Mouse (Mus musculus) erythroblast, embryonic 14.5 days (primary cell): ENCODE results near the gene Ankrd65. TPM values are rescaled to one million over a fixed set of nuclear protein-coding genes. Genes with fewer than 3 reads are reported as not detected.

ENCODE experiments used
- H3K27me3 ChIP-seq: 2 replicates; pipeline ENCODE4 v1.6.1; 2012; ENCODE audit warnings: inconsistent platforms; ENCODE audit not compliant: control insufficient read depth
- H3K36me3 ChIP-seq: 2 replicates; pipeline ENCODE4 v1.6.1; 2012; ENCODE audit warnings: mild to moderate bottlenecking, inconsistent platforms; ENCODE audit not compliant: control insufficient read depth
- H3K4me1 ChIP-seq: 2 replicates; pipeline ENCODE4 v1.6.1; 2012; ENCODE audit warnings: inconsistent platforms; ENCODE audit not compliant: control insufficient read depth
- H3K4me3 ChIP-seq: replicated peaks from 2 replicates; pipeline ENCODE3; 2012; ENCODE audit warnings: moderate library complexity, mild to moderate bottlenecking, inconsistent platforms
- H3K9me3 ChIP-seq: 2 replicates; pipeline ENCODE4 v1.6.1; 2012; ENCODE audit warnings: low read length, inconsistent platforms, mixed read lengths; ENCODE audit not compliant: control insufficient read depth
- GATA1 ChIP-seq: IDR thresholded peaks from 2 replicates; pipeline ENCODE4 v1.6.1; 2012; ENCODE audit warnings: low read length, inconsistent platforms, mixed read lengths
- TAL1 ChIP-seq: IDR thresholded peaks from 3 replicates; pipeline ENCODE4 v1.6.1; 2012; ENCODE audit warnings: low read length, inconsistent platforms, mixed read lengths
- polyA plus RNA-seq: library from polyadenylated mRNA; stranded (reverse); fragments of >175 nt; gene quantifications from 2 replicates; pipeline ENCODE4 v1.2.3, GENCODE M21; 2012

Ankrd65 gene
- polyA plus RNA-seq, 1 experiment: 0.10 TPM

GRCm38 (mm10) chr4:155803340-155804041 lies 13.3 kb downstream of the Ankrd65 start:
- Histone ChIP-seq H3K4me3 (peak overlapping the region; percentile 73), H3K4me1 (peaks cover 34% of the 10 kb centered on the region), H3K27me3 (peaks cover 9% of the 10 kb centered on the region), H3K36me3 (peaks cover 40% of the 10 kb centered on the region), H3K9me3 (no peaks in the 10 kb centered on the region)
- TF ChIP-seq TAL1: no peak

- no peak for TF ChIP-seq TAL1
- TF ChIP-seq GATA1: no peak
- Histone ChIP-seq H3K4me3 (no peak overlapping the region), H3K9me3 (no peaks in the 10 kb centered on the region), H3K4me1 (peaks cover 38% of the 10 kb centered on the region), H3K36me3 (peaks cover 69% of the 10 kb centered on the region), H3K27me3 (no peaks in the 10 kb centered on the region)
These were observed 17.6 kb downstream of the Ankrd65 start for GRCm38 (mm10) chr4:155807841-155808240.

- no peaks in the 10 kb centered on the region for H3K9me3 ChIP-seq
- H3K36me3 ChIP-seq: peaks cover 82% of the 10 kb centered on the region
- peaks cover 35% of the 10 kb centered on the region for H3K4me1 ChIP-seq
- TF ChIP-seq TAL1 (no peak), GATA1 (no peak)
- H3K27me3 ChIP-seq: no peaks in the 10 kb centered on the region
- H3K4me3 ChIP-seq: peak within 1 kb of the TSS; percentile 89
These were observed 21.9 kb downstream of the Ankrd65 start, which contains the start of gene Ccnl2 for GRCm38 (mm10) chr4:155811929-155812664. Gene Ccnl2, plus strand, starts transcription at chr4:155812489.

- Histone ChIP-seq H3K4me3 (peak overlapping the region; percentile 89), H3K4me1 (peaks cover 35% of the 10 kb centered on the region), H3K36me3 (peaks cover 82% of the 10 kb centered on the region), H3K9me3 (no peaks in the 10 kb centered on the region), H3K27me3 (no peaks in the 10 kb centered on the region)
- TF ChIP-seq GATA1 (no peak), TAL1 (no peak)
These were observed 22.5 kb downstream of the Ankrd65 start for GRCm38 (mm10) chr4:155812665-155813181.

- no peaks in the 10 kb centered on the region for H3K9me3 ChIP-seq
- H3K27me3 ChIP-seq: no peaks in the 10 kb centered on the region
- H3K36me3 ChIP-seq: peaks cover 94% of the 10 kb centered on the region
- no peak for TF ChIP-seq TAL1
- no peak for TF ChIP-seq GATA1
- H3K4me1 ChIP-seq: peaks cover 25% of the 10 kb centered on the region
- H3K4me3 ChIP-seq: no peak overlapping the region
These were observed 27.3 kb downstream of the Ankrd65 start for GRCm38 (mm10) chr4:155817533-155817932.

- peaks cover 99% of the 10 kb centered on the region for H3K36me3 ChIP-seq
These were observed 30.8 kb downstream of the Ankrd65 start for GRCm38 (mm10) chr4:155821025-155821424.

GRCm38 (mm10) chr4:155823443-155823842 lies 33.2 kb downstream of the Ankrd65 start:
- H3K9me3 ChIP-seq: no peaks in the 10 kb centered on the region
- H3K27me3 ChIP-seq: no peaks in the 10 kb centered on the region
- H3K4me1 ChIP-seq: peaks cover 7% of the 10 kb centered on the region
- no peak overlapping the region for H3K4me3 ChIP-seq
- TF ChIP-seq TAL1 (no peak), GATA1 (no peak)
- H3K36me3 ChIP-seq: peaks cover 98% of the 10 kb centered on the region

More at GRCm38 (mm10) chr4:155821025-155821424, 30.8 kb downstream of the Ankrd65 start:
- Histone ChIP-seq H3K4me3 (no peak overlapping the region), H3K27me3 (no peaks in the 10 kb centered on the region), H3K4me1 (peaks cover 7% of the 10 kb centered on the region), H3K9me3 (no peaks in the 10 kb centered on the region)
- TF ChIP-seq TAL1 (no peak), GATA1 (no peak)

GRCm38 (mm10) chr4:155829866-155830265 lies 39.6 kb downstream of the Ankrd65 start:
- no peaks in the 10 kb centered on the region for H3K27me3 ChIP-seq
- H3K36me3 ChIP-seq: peaks cover 66% of the 10 kb centered on the region
- H3K4me3 ChIP-seq: no peak overlapping the region
- H3K4me1 ChIP-seq: peaks cover 37% of the 10 kb centered on the region
- no peaks in the 10 kb centered on the region for H3K9me3 ChIP-seq
- TF ChIP-seq TAL1: no peak
- no peak for TF ChIP-seq GATA1

GRCm38 (mm10) chr4:155830596-155830995 lies 40.4 kb downstream of the Ankrd65 start:
- peak overlapping the region; percentile 65 for H3K4me3 ChIP-seq
- H3K9me3 ChIP-seq: no peaks in the 10 kb centered on the region
- no peaks in the 10 kb centered on the region for H3K27me3 ChIP-seq
- H3K4me1 ChIP-seq: peaks cover 37% of the 10 kb centered on the region
- TF ChIP-seq TAL1 (no peak), GATA1 (no peak)
- H3K36me3 ChIP-seq: peaks cover 58% of the 10 kb centered on the region
